Mouse (Mus musculus) midbrain, embryonic 11.5 days (tissue): ENCODE results near the gene Bcl2l11. TPM values are rescaled to one million over a fixed set of nuclear protein-coding genes. Genes with fewer than 3 reads are reported as not detected.

Experiments used
- ATAC-seq: fragments of 200-750 bp; cut with Nextera tagmentation; 2 replicates; pipeline ENCODE4 v1.8.0; 2017; ENCODE audit warnings: moderate TSS enrichment, moderate library complexity; ENCODE audit not compliant: low FRiP score
- DNase-seq: peaks from one replicate; pipeline ENCODE4 v3.0.0; 2015; ENCODE audit warnings: low spot score; ENCODE audit errors: missing footprints
- H3K27ac ChIP-seq: fragments of 300-500 bp; sonication (generic); 2 replicates; pipeline ENCODE4 v1.5.1; 2014; ENCODE audit warnings: low read depth, low read length
- H3K27me3 ChIP-seq: fragments of 300-500 bp; sonication (generic); 2 replicates; pipeline ENCODE4 v1.6.1; 2014; ENCODE audit warnings: mild to moderate bottlenecking, low read length, moderate library complexity, mixed read lengths; ENCODE audit not compliant: control insufficient read depth, insufficient read depth
- H3K36me3 ChIP-seq: fragments of 300-500 bp; sonication (generic); 2 replicates; pipeline ENCODE4 v1.6.1; 2014; ENCODE audit warnings: mild to moderate bottlenecking, low read length, moderate library complexity, mixed read lengths; ENCODE audit not compliant: control insufficient read depth, insufficient read depth
- H3K4me1 ChIP-seq: fragments of 300-500 bp; sonication (generic); 2 replicates; pipeline ENCODE4 v1.6.1; 2014; ENCODE audit warnings: low read length; ENCODE audit not compliant: control insufficient read depth, insufficient read depth
- H3K4me2 ChIP-seq: fragments of 300-500 bp; sonication (generic); 2 replicates; pipeline ENCODE4 v1.6.1; 2014; ENCODE audit warnings: mild to moderate bottlenecking, moderate library complexity
- H3K4me3 ChIP-seq: fragments of 300-500 bp; sonication (generic); 2 replicates; pipeline ENCODE4 v1.5.1; 2014; ENCODE audit warnings: low read depth, low read length
- H3K9ac ChIP-seq: fragments of 300-500 bp; sonication (generic); 2 replicates; pipeline ENCODE4 v1.6.1; 2014; ENCODE audit warnings: low read length
- H3K9me3 ChIP-seq: fragments of 300-500 bp; sonication (generic); 2 replicates; pipeline ENCODE4 v1.6.1; 2016; ENCODE audit warnings: low read length; ENCODE audit not compliant: control insufficient read depth
- WGBS: fragments of 180-500 bp; shearing (Covaris S2); extraction: QIAGEN DNeasy Blood & Tissue Kit; methylation state at CpG from one replicate; pipeline ENCODE4 v1.1.7; 2014; 5-methylcytosine and 5-hydroxymethylcytosine counted together
- polyA plus RNA-seq: library from polyadenylated mRNA; unstranded; fragments of >200 nt; fragmentation: Nextera tagmentation; extraction: Ambion mirVana; gene quantifications from 2 replicates; pipeline ENCODE4 v1.2.1, GENCODE M21; 2014

Gene Bcl2l11
- polyA plus RNA-seq, 1 experiment from 2014 or later = 15.1 TPM

DNA sequence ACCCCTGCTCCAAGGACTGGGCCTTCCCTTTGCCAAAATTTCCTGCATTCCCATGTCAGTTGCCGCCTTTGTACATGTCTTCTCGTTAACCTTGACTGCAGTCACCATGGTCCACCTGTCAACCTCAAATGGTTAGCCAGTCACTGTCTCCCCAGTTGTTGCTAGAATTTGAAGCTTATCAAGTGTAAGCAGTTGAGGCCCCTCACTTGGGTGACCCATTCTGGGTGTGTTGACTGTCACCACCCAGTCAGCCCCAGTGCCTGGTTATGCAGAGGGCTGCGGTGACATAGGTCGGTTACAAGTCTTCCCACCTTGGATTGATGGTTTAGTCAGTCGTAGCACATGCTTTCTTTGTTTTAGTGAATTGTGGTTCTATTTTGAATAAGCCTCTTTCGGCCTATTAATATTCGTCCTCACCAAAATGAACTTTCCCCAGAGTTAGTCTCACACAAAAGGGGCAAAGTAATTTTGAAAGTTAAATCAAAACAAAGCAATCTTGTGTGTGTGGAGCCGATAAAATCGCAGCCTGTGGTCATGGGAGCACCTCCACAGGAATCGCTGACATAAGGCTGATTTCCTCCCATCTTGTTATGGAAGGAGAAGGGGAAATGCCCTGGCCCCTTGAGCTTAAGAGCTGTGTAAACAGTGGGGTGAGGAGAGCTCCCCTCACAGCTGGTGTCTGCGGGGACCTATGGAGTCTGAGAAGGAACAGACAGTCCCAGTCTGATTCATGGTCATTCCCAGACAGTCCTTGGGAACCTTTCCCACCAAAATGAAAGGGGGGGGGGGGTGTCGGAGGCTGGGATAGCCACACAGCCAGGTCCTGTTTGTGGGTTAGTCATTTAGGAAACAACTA is 30.9 kb downstream of the Bcl2l11 start:
- no peak overlapping the region for H3K4me2 ChIP-seq
- H3K36me3 ChIP-seq = peaks cover 2% of the 10 kb centered on the region; the same call in 1 of the 2 replicates
- 81% methylated on average over 12 of the region's 12 CpGs for WGBS
- no peak overlapping the region for H3K9ac ChIP-seq
- 0 out of 2 replicates have a peak, but pooled peaks cover 2% of the 10 kb centered on the region for H3K4me1 ChIP-seq
- H3K9me3 ChIP-seq = no peaks in the 10 kb centered on the region
- DNase-seq = no peak
- no peak overlapping the region for H3K4me3 ChIP-seq
- H3K27me3 ChIP-seq = no peaks in the 10 kb centered on the region
- ATAC-seq = peak; percentile 46; the same call in 1 of the 2 replicates
- no peak overlapping the region for H3K27ac ChIP-seq

DNA sequence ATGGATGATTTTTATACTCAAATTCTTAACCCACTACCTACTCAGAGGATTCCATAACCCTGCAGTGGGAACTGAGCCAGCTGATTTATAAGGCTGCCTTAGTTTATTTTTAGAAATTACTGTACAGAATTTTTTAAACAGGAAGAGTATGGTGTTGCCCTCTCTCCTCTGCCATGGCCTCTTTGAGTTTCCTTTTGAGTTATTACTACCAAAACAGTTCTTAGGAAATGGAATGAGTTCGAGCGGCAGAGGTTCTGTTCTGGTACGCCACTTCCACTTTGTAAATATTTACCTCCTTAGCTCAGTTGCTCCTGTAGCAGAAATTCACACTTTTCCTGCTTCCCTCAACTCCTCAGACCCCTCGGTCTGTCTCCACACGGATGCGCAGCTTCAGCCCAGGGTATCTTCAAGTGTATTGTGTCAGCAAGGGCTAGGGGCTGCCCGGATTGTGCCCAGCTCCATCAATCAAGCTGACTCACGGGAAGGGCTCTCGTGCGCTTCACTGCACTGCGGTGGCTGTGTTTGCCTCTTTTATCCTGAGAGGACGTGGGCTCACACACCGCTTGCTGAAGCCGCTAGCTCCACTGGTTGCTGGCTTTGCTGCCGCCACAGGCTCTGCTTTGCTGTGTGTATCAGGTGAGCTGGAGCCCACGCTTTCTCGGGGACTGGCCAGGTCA is 33.0 kb downstream of the Bcl2l11 start:
- H3K4me1 ChIP-seq = 0 out of 2 replicates have a peak, but pooled peaks cover 2% of the 10 kb centered on the region
- H3K27me3 ChIP-seq = no peaks in the 10 kb centered on the region
- H3K4me2 ChIP-seq = no peak overlapping the region
- ATAC-seq (no peak), DNase-seq (no peak)
- no peaks in the 10 kb centered on the region for H3K9me3 ChIP-seq
- H3K4me3 ChIP-seq = no peak overlapping the region
- no peak overlapping the region for H3K9ac ChIP-seq
- H3K27ac ChIP-seq = no peak overlapping the region
- peaks cover 2% of the 10 kb centered on the region; the same call in 1 of the 2 replicates for H3K36me3 ChIP-seq
- WGBS = 81% methylated on average over 17 of the region's 17 CpGs

DNA sequence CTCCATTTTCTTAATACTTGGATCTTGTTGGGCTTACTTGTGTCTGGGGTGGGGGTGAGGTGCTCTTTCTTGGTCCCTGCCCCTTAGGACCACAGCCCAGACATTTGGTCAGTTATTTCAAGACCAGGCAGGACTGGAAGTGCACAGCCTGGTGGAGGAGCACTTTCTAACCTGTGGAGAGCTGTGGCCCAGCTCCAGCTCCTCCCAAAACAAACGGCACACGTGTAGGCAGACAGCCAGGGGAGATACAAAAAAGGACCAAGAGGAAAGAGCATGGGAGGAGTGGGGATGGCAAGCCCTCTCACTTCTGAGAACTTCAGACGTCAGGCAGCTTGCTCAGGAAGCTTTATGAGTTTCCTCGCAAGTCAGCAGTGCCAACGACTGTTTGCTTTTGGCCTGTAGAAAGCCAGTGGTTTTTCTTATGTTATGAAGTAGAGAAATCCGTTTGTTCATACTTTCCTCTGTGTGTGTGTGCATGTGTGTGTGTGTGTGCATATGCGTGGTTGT is 33.8 kb downstream of the Bcl2l11 start:
- ATAC-seq (no peak), DNase-seq (no peak)
- Histone ChIP-seq H3K4me3 (no peak overlapping the region), H3K9ac (no peak overlapping the region), H3K27me3 (no peaks in the 10 kb centered on the region), H3K9me3 (no peaks in the 10 kb centered on the region), H3K27ac (no peak overlapping the region), H3K4me1 (0 out of 2 replicates have a peak, but pooled peaks cover 2% of the 10 kb centered on the region), H3K36me3 (peaks cover 2% of the 10 kb centered on the region; the same call in 1 of the 2 replicates), H3K4me2 (no peak overlapping the region)
- WGBS = 85% methylated on average over 7 of the region's 7 CpGs

DNA sequence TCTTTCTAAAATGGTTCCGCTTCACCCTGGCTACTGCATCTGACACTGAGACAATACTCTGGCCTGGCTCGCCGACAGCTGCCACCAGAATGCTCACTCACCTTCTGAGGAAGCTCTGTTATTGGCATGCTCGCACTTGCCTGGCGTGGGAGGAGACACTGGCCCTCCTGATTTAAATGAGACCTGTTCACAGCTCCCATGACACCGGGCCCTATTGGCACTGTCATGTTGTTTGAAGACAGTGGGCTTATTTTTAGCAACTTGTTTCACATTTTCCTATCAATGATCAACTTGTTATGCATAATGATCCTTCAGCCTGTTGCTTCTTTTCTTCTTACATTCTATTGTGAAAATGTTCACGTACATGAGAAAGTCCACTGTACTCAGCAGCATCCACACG is 37.3 kb downstream of the Bcl2l11 start:
- Histone ChIP-seq H3K27ac (no peak overlapping the region), H3K27me3 (no peaks in the 10 kb centered on the region), H3K9me3 (no peaks in the 10 kb centered on the region), H3K4me2 (no peak overlapping the region), H3K4me3 (no peak overlapping the region), H3K9ac (no peak overlapping the region), H3K36me3 (peaks cover 2% of the 10 kb centered on the region; the same call in 1 of the 2 replicates), H3K4me1 (no peaks in the 10 kb centered on the region)
- WGBS = 88% methylated on average over 8 of the region's 8 CpGs
- no peak for DNase-seq
- ATAC-seq = no peak

DNA sequence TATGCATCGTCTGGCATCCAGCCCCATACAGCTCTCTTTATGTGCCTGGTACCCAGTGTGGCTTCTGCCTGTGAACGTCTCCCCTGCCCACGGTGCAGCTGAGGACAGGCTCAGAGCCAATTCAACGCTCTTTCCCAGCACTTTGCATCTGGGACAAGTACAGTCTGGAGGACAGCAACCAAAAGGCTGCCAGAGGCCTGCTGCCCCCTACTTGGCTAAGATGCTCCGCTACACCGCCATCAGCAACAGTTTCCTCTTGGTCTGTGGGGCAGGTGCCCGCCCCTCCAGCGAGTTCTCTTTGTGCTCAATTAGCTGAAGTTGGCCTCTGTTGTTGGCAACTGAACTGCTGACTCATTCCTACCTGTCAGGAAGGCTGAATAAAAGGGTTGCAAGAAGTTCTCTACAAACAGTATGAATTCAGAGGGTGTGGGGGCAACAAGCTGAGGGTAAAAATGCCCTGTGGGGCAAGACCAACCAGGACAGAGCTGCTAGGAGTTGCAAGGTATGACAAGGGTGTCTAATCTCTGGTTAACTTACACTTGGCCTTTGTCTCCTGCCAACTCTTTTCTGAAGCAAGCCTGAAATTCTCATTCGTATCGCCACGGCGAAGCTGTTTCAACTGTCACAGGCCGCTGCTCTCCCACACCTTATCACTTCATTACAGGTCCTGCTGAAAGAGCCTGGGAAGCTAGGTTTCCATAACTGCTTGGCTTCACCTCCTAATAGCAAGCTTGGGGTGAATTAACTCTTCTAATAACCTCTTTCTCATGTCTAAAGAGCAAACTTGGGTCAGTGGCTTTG is 41.0 kb downstream of the Bcl2l11 start:
- WGBS = 74% methylated on average over 13 of the region's 13 CpGs
- H3K4me3 ChIP-seq = no peak overlapping the region
- H3K27ac ChIP-seq = no peak overlapping the region
- no peaks in the 10 kb centered on the region for H3K4me1 ChIP-seq
- H3K36me3 ChIP-seq = no peaks in the 10 kb centered on the region
- no peak for DNase-seq
- H3K4me2 ChIP-seq = no peak overlapping the region
- no peaks in the 10 kb centered on the region for H3K9me3 ChIP-seq
- no peak overlapping the region for H3K9ac ChIP-seq
- no peak for ATAC-seq
- H3K27me3 ChIP-seq = no peaks in the 10 kb centered on the region

DNA sequence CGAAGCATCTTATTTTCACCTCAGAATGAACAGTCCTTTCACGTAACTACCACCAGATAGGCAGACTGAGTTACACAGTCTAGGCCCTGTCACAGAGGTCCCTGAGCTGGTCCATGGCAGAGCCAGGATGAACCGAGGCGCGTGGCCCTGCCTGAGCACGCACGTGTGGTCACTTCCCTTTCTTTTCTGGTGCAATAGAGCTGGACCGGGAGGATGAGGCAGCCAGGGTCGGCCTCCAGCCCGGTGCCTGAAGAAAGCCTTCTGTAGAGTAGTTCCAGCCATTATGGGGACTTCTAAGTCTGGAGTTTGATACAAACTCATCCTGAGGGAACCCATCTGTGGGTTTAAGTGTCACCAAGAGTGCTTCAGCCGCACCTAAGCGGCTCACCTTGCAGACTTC is 42.1 kb downstream of the Bcl2l11 start:
- Histone ChIP-seq H3K4me2 (no peak overlapping the region), H3K27ac (no peak overlapping the region), H3K36me3 (no peaks in the 10 kb centered on the region), H3K4me3 (no peak overlapping the region), H3K27me3 (no peaks in the 10 kb centered on the region), H3K9ac (no peak overlapping the region), H3K4me1 (no peaks in the 10 kb centered on the region), H3K9me3 (no peaks in the 10 kb centered on the region)
- ATAC-seq (no peak), DNase-seq (no peak)
- WGBS = 93% methylated on average over 12 of the region's 12 CpGs

DNA sequence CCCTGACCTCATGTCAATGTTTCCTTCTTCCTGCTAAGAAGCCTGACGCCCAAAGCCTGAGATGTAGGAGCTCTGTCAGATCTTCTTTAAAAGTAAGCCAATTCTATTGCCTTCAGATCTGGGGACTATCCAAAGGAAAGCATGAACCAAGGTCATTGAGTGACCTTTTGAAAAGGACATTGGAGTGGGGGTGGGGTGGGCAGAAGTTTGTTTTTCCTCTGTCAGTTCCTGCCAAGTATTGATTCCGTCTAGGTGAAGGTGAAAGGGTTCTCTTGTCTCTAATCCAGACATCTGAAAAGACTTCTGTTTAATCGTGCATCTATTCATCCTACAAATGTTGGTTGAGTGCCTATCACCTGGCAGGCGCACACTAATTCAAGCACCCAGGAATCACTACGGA is 43.6 kb downstream of the Bcl2l11 start:
- Histone ChIP-seq H3K4me2 (no peak overlapping the region), H3K4me1 (no peaks in the 10 kb centered on the region), H3K36me3 (no peaks in the 10 kb centered on the region), H3K9me3 (no peaks in the 10 kb centered on the region), H3K27ac (no peak overlapping the region), H3K9ac (no peak overlapping the region), H3K4me3 (no peak overlapping the region), H3K27me3 (no peaks in the 10 kb centered on the region)
- WGBS = 80% methylated on average over 5 of the region's 5 CpGs
- no peak for ATAC-seq
- DNase-seq = no peak

DNA sequence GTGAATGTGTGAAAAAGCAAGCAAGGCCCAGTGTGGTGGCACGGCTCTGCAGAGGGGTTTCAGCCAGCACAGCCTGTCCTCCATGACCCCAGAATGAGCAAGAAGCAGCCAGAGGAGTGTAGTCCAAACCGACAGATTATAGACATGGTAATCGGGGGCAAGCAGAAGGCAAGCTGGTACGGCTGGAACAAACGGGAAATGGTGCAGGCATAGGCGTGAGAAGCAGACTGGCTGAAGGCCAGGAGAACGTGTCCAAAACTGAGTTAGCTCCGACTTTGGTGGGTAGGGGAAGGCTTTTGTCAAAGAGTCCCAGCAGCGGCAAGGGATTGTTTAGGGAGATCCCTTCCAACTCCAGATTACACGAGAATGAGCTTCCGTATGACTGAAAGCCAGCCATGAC is 44.1 kb downstream of the Bcl2l11 start:
- no peak overlapping the region for H3K9ac ChIP-seq
- DNase-seq (no peak), ATAC-seq (no peak)
- no peak overlapping the region for H3K4me2 ChIP-seq
- no peaks in the 10 kb centered on the region for H3K9me3 ChIP-seq
- H3K27ac ChIP-seq = no peak overlapping the region
- no peak overlapping the region for H3K4me3 ChIP-seq
- H3K4me1 ChIP-seq = no peaks in the 10 kb centered on the region
- H3K36me3 ChIP-seq = no peaks in the 10 kb centered on the region
- H3K27me3 ChIP-seq = no peaks in the 10 kb centered on the region
- 91% methylated on average over 11 of the region's 11 CpGs for WGBS
